Mouse (Mus musculus): ENCODE data around the gene Oat.

Gene Oat

DNA sequence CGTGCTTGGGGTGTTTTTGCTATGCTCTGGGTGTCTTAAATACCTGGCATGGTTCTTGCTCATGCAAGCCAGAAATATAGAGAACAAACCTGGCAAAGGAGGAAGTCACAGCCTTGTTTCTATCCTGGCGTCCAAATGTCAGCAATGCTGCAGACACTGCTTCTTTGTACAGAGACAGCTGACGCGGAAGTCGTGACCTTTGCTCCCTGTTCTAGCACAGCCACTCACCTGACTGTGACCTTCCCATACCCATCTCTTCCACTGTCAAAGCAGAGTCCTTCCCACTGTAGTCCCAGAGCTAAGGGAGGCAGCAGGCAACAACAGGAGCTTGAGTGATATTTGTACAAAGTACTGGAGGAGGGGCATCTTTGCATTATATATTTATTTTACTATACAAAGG lies 13.4 kb upstream of the Oat start:
- no peak for DNase-seq

DNA sequence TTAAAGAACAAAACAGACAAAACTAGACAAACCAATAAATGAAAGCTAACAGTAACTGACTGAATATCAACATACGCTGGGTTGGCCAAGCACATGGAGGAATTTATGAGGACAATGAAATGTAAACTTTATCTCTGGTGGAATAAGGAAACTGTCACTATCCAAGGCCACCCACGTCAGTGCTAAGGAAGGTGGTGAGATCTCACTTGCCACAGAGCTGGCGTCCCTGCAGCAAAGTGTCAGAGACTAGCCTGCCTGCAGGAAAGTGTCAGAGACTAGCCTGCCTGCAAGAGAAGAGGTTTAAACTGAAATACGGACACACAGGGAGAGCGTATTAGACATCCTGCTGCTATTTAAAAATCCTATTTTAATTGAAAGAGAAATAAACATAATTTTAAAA lies 11.0 kb upstream of the Oat start:
- DNase-seq: no peak

DNA sequence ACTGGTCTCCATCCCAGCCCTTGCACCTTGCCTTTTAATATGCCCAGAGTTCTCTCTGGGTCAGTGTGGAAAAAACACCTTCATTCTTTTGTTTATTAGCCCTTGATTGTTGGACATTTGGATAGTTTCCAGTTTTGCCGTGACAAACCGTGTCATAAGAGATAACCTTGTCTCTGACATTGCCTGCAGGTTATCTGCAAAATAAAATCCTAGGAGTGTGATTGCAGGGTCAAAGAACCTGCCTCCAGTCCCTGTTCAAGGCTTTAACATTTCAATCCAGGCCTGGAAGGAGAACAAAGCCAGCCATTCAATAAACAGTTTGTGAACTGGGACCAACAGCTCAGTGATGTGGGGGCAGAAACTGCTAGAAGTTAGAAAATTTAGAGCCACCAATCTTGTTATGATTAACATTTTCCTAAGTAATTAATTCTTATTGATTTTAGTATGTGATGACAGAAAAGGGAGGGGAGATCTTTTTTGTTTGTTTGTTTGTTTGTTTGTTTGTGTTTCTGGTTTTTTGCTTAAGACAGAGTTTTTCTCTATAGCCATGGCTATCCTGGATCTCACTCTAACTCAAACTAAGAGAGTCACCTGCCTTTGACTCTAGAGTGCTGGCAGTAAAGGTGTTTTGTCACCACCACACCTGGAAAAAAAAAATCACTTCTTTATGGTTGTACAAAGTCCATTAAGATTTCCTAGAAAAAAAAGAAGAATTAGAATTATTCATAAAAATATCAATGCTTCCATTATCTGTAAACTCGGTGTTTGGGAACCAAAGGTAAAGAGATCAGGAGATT lies 9.7 kb upstream of the Oat start:
- DNase-seq: no peak

DNA sequence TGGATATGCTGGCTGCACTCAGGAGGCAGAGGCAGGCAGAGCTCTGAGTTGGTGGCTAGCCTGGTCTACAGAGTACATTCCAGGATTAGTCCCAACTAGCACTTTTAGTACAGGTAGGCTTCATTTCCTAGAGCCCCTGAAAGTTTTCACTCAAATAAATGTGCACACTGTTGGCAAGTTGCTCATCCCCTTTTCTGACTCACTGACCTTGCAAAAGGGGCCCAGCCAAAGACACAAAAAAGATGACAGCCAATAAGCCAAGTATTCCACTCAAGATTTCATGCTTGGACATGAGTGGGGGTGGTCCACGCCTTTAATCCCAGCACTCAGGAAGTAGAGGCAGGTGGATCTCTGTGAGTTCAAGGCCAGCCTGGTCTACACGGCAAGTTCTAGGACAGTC lies 5.2 kb upstream of the Oat start:
- no peak for DNase-seq

DNA sequence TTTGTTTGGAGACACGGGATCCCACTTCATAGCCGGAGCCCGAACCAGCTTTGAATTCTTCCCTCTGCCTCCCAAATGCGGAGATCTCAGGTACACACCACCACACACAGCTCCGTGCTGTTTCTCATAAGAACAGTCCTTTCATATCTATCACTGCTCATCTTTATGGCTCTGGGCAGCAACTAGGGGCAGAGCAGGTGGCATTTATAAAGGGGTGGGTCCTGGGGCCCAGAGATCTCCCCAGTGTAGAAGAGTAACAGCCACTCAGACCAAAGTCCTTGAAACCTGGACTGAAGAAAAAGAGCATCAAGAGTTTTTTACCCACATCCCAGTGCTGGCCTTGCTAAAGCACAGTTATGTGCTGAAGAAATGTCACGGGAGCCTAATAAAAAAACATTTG lies 4.3 kb upstream of the Oat start:
- DNase-seq: no peak

DNA sequence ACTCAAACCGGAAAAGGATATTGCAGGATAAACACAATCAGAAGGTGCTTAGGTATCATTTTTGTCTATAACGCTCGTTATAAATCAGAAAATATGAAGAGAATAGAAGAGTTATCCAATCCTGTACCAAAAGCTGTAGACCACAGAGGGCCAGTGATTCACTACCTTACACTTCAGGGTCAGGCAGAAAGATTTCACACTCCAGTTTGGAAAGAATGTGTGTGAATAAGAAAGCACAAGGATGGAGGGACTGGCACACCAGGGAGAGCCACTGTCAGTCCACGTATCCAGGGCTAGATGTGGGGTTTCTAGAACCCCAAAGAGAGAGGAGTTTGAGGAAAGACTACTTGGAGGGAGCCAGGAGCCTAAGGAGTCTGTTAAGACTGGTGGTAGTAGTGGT lies 693 bp upstream of the Oat start:
- DNase-seq: no peak

DNA sequence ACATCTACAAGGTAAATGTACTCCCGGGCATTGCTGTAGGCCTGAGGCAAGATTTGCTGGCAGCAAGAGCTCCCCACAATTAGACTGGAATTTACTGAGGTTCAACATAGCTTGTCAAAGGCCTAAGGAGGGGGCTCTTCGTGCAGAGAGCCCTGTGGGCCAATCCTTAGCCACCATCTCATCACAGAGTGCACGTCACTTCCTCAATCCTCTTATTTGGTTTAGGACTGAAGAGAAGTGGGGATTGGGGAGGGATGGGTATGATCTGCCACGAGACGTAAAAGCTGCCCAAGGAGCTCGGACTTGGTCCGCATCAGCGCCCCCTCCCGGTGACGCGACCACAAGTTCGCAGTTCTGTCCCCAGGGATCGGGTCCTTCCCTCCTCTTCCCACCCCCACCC lies 575 bp downstream of the Oat start:
- DNase-seq: peak; percentile 99

DNA sequence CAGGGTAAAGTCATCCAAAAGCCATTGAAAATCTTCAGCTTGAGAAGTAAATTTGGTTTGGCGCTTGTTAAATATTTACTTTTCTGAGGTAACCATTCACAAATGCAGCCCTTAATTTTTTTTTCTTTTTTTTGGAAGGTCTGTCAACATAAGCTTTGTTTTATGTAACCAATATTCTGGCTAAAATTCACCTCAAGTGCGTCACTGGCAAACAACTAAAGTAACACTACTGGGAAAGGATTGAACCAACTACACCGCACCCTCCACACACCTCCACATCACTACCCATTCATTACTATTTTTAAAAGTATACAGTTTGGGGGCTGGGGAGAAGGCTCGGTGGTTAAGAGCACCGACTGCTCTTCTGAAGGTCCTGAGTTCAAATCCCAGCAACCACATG lies 1.6 kb downstream of the Oat start:
- no peak for DNase-seq

DNA sequence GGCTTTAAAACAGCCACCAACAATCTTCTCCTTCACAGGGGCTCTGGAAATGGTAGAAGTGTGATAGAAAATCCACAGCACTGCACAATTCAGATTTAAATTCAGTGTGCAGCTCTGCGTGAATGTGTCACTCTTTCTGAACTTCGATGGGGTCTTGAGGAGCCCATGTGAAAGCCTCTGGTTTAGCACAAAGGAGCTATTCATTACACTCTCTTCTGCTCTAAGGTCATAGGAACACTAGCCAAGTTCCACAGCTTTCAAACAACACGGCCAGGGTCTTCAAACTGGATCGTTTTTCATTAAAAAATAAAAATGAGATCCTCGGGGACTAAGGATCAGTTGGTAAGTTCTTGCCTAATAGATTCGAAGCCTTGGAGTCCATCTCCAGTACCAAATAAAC lies 3.0 kb downstream of the Oat start:
- DNase-seq: peak; percentile 80

DNA sequence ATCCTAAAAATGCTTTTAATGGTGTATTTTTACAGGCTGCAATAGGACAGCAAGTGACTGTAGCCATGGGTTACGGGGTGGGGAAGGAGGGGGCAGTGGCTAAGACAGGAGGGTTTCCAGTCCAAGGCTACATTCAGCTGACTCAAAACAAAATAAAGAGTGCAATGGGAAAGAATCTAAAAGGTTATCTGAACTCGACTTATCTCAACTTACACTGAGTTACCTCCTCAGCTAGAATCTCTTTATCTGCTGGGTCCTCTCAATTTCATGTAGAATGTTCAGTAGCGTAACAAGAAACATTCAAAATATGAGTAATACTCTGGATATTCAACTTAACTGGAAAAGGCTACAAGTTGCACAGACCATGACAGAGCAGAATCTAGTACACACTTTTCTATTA lies 3.5 kb downstream of the Oat start:
- no peak for DNase-seq

DNA sequence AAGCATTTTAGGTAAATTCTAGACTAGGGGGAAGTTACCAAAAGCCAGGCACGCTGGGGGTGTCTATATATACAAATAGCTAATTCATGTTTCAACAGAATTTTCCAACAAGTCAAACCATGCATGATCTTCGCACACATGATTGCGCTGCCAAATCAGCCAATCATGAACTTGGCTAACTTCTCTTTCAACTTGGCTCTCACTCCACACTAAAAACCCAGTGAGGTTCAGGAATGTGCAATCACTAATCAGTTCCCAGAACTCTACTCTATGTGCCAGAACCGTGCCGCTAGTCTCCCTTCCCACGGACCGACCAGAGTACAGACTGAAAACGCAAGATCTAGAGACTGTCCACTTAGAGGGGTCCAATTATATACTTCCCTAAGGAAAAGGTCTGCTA lies 4.7 kb downstream of the Oat start:
- DNase-seq: no peak

DNA sequence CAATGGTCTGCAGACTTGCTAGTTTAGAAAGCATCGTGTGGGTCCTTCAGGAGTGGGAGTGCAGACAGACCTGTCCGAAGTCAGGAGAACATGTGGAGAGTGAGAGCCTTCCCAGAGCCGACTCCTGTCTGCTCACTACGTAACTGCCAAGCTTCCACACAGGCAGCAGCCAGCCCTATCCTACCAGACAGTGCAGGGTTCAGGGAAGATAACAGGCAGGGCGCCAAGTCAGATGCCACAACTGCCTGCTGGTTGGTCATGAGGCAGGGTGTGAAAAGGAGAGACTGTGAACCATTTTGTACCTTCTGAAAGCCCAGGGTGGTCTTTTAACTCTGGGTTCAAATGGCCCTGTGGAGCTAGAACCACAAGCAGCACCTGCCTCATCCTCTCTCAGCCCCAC lies 6.1 kb downstream of the Oat start:
- DNase-seq: peak; percentile 97

DNA sequence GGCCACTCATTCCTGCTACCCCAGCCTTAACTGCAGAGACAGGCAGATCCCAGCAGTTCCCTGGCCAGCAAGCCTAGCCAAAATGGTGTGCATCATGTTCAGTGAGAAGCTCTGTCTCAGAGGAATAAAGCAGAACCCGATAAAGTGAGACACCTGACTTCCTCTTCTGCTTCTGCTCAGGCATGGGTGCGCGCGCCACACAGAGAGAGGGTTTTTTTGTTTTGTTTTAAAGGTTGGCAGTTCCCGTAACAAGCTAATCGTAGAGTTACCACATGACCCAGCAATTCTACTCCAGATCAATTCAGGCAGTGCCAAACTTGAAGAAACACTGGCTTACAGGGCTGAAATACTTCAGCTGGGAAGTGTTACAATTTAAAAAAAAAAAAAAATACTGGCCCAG lies 7.4 kb downstream of the Oat start:
- DNase-seq: peak; percentile 97

DNA sequence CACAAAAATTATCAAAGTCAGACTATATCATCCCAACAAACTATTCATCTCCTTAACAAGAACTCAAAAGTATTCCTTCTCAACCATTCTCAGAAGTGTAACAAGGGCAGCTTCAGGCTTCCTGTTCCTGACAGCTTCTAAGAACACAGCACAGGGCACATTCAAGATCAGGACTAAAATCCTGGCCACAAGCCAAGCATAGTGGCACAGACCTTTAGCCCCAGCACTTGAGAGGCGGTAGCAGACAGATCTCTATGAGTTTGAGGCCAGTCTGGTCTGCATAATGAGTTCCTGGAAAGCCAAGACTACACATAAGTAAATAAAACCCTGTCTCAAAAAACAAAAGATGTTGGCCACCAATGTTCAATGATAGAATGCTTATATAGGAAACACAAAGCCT lies 10.4 kb downstream of the Oat start:
- no peak for DNase-seq

DNA sequence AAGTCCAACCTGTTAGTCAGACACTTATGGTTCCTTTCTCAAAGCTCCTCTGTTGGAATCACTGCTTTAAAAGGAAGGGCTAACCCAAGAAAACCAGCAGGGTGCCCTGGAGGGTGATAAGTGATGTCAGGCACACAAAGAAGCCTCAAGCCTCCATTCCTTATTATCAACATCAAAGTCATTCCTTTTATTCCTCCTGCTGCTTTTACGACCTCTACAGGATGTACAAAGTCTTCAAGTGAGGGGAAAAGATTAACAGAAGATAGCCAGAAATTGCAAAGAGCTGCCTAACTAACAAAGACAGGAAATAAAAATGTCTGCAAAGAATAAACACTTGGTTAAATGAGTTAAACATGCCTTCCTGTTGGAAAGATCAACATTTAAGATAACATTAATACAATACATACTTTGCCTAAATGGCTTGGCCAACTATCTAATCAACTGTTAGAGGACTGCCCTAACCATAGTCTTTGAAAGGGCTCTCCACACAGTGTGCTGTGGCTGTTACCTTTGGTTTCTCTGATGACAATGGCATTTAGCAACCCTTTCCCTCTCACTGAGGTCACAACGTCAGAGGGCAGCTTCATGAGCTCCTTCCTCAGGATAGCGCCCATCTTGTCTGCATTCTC lies 16.9 kb downstream of the Oat start:
- peak; percentile 94 for DNase-seq

DNA sequence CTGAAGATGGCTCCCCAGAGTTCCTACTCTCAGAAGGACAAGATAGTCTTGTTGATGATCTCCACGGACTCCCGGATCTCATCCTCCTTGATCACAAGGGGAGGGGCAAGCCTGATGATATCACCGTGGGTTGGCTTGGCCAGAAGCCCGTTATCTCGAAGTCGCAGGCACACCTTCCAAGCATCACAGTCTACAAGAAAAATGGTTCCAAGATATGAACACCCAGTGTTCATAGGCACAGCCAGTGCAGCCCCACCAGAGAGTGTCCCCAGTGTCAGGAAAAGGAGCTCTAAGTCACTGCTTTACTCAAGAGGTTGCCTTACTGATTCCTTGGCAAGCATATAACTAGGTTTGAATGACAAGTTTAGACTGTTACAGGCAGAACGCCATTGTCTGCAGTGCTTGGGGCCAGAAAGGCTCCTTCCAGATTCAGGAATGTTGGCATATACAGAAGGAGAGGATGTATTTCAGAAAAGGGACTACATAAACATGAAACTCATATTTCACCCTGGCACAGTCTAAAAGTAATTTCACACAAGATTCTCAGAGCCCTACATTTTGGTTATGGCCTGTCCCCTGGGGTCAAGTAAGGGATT lies 18.0 kb downstream of the Oat start:
- no peak for DNase-seq

DNA sequence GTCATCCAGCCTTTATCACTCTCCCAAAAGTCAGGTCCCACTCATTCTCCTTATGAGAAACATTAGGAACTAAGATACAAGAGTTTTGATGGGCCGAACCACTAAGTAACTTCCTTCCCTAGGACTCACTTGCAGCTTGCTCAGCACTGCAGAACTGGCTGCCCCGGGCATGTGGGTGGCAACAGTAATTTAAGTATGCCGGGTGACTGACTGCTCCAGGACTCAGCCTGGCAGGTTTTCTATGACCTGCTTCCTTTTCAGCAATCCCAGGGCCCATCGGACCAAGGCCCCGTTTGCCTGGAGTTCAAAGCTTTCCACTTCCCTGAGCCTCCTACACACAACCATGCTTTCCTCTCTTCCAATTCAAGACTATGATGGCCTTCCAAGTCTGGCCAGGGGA lies 19.6 kb downstream of the Oat start:
- no peak for DNase-seq

DNA sequence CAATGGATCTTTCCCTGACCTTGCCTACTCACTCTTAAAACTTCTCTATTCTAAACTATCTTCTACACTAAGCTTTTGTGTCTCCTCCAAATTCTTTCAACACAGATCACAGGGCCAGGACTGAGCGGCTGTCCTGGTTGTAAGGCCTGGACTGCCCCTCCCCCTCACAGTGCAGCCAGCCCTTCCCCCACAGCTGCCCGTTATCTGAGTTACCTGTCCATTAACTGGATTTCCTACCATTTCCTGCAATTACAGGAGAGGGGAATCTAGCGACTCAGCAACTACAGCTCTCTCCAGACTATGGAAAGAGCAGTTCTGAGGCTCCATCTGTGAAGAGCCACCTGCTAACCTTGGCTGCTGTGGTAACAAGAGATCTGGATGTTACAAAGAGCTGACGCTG lies 20.3 kb downstream of the Oat start:
- DNase-seq: no peak

DNA sequence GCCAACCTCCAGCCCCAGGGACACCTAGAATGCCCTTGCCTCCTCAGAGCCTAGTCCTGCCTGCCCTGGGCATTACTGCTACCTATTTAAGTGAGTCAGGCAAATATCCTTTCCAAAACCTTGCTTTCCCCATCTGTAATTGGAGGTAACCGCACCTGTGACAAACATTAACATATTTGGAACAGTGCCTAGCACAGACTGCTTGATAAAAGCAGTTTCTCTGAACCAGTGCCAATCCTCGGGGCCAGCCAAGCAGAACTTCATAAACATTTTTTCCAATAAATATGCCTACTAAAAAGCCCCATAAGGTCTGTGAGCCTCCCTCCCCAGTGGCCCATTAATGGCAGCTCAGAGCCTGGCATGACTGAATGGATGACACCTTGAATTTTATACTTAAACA lies 22.1 kb downstream of the Oat start:
- DNase-seq: no peak

DNA sequence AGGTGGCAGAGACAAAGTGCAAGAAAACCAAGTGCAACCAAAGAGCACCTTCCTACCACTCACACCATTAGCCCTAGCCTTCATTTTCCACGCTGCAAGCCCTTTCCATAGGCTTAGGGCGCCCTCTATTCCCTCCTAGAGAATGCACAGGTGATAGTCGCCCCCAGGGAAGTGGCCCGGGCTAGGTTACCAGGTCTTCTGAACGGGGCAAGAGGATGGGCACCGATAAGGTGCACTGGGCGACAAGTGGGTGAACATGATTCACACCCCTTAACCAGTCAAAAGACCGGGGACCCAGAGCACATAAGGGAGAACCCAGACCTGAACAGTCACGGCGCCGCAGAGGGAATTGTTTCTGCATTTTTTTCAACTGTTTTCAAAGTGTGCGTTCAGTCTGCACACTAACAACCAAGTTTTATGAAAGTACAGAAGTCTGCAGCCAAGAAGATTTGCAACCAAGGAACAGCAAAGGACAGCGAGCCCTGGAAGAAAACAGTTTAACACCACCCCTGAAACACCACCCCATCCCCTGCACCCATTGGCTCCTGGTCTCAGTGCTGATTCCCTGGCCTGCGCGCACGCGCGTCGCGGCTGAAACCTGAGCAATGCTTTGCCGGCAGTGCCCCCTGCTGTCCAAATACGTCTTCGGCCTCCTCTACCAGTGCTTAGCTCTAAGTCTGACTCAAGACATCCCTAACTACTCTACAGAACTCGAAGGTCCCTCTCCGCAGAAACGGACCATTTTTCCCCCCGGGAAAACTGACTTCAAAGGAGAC lies 24.7 kb downstream of the Oat start:
- DNase-seq: peak; percentile 99

DNA sequence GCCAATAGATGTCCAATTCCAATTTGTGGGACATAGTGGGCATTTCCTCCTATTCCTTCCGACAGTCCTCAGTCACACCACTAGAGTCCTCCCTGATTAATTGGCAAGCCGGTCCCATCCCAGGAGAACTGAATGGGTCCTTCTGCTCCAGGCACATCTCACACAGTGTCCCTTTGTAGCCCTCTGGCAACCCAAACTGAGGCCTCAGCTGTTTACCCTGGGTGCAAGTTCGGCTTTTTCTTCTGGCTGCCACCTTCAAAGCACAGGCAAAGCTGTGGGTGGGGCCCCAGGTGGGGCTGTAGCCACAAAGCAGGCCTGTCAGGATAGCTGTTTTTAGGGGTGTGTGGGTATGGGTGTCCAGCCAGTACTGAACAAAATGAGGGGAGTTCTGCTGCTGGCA lies 29.1 kb downstream of the Oat start:
- peak; percentile 75 for DNase-seq

DNA sequence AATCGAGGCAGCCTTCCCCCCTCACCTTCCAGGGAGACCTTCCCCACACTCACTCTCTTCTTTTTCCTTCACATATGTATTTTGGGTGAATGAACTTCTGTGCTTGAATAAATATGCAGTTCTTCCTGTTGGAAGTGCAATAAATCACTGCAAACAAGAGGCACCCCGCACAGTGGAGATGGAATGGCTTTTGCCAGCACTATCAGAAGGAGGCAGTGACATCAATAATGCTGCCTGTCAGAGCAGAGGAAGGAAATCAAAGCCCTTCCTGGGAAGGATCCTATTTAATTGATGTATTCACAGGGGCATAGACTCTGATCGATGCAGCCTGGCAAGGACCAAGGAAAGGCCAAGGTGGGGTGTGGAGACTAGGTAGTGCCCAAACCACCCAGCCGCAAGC lies 33.8 kb downstream of the Oat start:
- peak; percentile 59 for DNase-seq

DNA sequence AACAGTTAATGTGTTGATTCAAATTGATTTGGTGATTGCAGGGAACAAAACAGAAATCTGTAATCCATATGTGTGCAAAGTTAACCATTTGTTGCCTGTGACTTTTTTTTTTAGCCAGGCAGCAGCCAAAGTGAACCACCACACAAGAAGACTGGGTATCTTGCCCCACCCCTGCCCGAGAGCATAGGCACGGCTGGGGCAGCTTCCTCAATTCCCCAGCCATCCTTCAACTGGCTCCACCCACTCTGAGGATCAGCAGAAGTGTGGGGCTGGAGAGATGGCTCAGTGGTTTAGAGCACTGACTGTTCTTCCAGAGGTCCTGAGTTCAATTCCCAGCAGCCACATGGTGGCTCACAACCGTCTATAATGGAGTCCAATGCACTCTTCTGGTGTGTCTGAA lies 34.6 kb downstream of the Oat start:
- peak; percentile 74 for DNase-seq

DNA sequence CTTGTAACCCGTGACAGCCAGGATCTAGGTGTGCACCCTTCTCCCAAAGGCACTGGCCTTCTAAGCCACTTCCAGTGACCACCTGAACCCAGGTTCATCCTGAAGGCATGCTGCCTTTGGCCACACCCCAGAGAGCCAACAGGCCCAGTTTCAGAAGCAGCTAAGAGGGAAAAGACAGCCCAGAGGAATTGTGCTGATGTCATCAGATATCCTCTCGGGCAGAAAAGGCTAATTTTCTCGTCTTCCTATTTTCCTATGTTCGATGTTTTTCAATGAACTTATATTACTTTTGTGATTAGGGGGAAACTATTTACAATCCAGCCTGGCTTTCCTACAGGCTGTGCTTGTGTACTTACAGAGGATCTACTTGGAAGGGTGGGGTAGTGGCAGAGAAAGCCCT lies 35.6 kb downstream of the Oat start:
- peak; percentile 48 for DNase-seq
